Mouse (Mus musculus) embryo, embryonic 11.5 days (tissue): Measurements from ENCODE around the gene Defb23.
A peak's percentile ranks its signal among the peaks of the same experiment; 100 is the strongest.
"Not testable (repeated sequence)": the region's sequence is repeated elsewhere in the genome, so short reads cannot be mapped to it uniquely, and the experiment has no call there.

Experiments
- DNase-seq: peaks from one replicate; pipeline ENCODE4 v3.0.0-alpha.2; 2012; ENCODE audit warnings: low read depth, low spot score

Defb23 gene

DNA sequence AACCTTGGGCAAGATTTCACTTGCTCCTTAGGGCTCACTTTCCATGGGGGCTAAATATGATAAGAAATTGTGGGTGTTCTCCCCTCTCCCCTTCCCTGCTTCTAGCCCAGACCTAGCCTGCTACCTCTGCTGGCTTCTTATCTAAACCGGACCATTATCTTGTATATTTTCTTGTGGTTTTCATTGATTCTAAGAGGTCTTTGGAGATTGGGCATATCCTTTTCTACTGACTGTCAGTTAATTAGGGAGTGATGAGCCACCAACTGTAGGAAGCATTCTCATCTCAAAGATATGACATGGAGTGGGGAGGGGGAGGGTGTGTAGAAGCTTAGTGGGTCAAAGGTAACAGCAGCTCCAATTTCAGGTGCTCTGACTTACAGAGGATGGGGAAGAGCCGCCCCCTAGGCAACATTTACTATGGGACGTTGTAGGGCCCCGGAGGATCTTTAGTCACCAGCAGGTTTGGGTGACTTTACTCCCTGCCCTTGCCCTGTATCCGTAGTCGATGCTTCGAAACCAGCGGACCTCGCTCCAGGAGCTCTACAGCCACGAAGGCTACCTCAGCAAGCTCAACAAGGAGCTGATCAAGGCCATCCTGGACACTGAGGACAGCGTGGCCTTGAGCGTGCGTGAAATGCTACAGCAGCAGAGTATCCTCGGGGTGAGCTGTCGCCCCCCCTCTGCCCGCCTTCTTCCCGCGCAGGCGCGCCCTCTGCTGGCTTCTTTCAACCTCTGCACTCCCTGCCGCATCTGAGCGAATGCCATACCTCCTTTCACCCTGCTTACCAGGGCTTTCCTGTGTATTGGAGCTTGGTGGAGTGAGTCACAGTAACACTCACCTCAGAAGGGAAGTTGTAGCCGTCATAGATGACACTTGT, 27.2 kb downstream of the Defb23 start:
- peak; percentile 79 for DNase-seq

DNA sequence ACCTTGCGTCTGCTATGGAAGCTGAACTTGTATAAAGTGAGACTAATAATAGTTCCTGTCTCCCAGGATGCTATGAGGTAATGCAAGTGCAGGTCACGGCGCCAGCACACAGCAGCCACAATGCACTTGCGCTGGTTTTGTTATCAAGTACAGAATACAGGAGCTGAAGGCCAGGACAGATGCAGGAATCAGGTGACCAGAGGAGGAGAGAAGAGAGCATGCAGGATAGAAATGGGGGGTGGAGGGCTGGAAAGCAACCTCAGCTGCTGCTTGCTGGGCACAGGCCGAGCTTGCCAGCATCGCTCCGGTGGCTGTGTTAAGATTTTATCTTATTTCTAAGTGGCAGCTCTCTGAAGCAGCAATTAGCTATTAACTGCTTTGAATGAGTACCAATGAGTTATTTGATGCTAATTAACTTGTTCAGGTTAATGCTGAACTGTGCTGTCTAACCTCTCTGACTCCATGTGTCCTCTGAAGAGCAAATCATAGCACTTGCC, 28.0 kb downstream of the Defb23 start:
- DNase-seq, result no peak

DNA sequence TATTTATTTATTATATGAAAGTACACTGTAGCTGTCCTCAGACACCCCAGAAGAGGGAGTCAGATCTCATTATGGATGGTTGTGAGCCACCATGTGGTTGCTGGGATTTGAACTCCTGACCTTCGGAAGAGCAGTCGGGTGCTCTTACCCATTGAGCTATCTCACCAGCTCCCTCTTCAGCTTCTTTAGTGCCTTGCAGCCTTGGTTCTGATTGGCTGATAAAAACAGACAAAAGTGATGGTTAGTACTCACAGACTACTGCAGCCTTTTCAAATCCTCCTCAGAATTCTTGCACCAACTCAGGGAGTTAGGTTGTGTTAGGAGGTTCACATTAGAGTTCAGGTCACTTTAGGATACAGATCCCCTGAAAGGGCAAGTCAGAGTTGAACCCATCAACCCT, 35.9 kb downstream of the Defb23 start:
- not testable (repeated sequence) for DNase-seq

DNA sequence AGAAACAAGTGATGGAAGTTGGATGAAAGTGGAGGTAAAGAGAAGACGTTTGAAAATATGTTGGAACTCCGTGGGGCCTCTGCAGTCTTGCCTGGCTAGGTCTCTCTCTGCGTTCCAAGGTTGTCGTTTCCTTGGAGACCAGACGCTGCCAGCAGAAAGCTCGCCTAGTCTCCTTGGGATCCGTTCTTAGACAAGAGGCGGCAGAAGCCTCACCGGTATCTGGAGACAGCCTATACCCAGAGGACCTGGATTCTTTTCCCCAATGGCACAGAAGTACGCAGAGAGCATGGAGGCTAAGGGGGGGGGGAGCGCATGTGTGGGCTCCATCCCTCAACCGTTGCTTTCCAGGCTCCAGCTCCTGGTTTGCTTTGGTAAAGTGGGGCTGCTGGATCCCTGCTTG, 36.9 kb downstream of the Defb23 start:
- DNase-seq, result no peak

DNA sequence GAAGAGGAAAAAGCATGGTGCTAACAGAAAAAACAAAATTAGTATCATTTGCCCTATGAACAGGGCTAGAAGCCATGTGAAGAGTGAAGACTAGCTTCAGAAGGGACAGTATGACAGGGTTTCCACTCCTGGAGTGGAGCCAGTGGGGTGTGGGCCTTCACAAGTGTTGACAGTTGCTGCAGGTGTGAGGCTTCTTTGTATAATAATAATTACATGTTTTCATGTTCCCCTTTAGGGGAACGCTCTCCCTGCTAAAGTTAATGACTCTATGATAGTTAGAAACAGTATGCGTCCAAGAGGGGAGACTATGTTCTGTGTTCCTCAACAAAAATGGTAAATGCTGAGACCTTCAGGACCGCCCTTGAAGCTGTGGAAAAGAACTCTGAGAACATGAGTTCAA, 48.6 kb downstream of the Defb23 start:
- no peak for DNase-seq

DNA sequence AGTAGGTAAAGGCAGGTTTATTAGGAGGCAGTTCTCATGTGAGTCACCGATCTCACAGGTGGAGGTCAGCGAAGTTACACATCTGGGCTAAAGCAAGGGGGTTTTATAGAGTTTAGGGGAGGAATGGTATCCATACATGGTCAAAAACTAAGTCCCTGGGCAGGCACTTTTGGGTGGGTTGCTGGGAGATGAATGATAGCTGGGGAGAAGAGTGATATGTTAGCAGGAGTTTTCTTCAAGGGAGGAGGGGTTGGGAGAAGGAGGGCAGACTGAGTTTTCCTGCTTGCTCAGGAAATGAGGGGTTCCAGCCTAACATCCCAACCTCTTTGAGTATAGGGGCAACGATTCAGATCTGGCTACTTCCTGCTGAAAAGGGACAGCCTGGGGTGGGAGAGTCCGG, 49.1 kb downstream of the Defb23 start, which contains the start of gene 6820408C15Rik:
TSS of gene 6820408C15Rik (plus strand) at position 301 of the 400 bp plus-strand sequence.
- DNase-seq, result no peak

DNA sequence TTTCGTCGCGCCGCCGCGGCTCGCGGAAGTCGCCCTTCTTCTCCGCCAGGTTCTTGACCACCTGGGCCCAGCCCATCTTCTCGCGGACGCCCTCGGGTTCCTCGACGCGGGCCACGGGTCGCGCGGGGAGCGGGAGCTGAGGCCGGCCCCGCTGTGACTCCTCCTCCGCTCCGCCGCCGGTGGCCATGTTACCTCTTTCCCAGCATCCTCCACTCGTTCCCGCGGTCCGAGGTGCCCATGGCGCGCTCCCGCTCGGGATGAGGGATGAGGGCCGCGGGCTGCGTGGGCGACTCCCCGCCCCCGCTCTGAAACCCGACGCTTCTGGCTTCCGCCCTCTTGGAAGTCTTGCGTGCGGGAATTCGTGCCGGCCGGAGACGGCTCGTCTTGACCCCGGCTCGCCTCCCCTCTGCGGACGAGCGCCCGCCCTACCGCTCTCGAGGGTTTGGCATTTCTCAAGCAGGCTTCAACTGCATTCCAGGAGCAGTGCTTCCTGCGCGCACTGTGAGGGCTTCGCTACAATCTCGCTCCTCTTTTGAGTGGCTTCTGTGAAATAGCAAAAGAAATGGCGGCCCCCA, 49.7 kb downstream of the Defb23 start, which contains the start of gene Zcchc3:
TSS of gene Zcchc3 (minus strand) at position 437 of the 575 bp plus-strand sequence.
- peak; percentile 89 for DNase-seq

DNA sequence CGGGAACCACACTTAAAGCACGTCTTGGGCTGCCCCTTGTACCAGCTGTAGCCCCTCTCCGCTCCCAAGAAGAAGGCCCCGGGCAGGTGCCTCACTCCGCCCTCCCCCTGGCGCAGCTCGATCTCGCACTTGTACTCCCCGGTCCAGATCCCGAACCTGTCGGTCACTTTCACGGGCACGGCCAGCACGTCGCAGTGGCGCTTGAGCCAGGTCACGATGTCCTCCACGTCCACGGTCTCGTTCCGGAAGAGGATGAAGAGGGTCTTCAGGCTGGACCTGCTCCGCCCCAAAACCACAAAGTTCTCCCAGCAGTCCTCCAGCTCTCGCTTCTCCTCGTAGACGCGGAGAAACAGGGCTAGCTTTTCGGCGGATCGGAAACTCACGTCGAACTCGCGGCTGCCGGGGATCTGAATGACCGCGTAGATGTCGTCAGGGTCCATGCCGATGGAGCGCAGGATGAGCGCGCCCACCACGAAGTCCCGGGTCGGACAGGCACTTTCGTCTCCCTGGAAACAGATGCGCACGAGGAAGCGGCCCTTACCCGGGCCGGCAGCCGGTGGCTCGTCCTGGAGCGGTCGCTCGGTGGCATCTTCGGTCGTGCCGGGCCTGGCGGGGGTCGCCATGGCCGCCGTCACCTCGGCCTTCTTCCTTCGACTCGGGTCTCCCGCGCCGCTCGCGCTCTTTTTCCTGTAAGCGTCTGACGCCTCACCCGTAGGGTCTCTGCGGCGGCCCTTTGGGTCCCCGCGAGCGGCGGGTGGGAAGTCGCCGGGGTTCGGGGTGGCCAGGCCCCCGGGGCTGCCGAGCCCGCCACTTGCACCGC, 50.4 kb downstream of the Defb23 start:
- DNase-seq, result no peak

DNA sequence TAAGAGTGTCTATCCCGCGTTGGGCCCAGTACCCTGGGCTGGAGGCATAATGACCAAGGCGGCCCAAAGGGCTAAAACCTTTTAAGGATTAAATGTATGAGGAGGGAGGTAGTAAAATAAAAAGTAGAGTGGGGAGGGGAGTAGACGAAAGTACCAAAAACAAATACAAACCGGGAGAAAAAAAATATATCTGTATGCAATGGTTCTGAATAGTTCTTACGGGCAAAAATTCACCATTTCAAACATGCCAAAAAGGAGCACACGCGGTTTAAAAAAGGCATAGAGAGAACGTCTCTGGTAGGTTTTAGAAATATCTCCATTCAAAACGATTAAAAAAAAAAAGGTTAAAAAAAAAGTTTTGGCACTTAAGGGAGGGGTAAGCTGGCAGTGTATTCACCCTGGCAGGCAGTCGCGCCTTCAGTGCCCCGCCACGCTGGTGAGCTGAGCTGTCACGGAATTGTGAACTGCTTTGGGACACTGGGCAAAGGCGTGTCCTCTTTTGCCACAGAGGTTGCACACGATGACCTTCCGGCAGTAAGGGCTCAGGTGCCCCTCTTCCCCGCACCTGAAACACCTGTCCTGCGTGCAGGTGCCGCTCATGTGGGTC, 51.2 kb downstream of the Defb23 start:
- DNase-seq, result no peak

DNA sequence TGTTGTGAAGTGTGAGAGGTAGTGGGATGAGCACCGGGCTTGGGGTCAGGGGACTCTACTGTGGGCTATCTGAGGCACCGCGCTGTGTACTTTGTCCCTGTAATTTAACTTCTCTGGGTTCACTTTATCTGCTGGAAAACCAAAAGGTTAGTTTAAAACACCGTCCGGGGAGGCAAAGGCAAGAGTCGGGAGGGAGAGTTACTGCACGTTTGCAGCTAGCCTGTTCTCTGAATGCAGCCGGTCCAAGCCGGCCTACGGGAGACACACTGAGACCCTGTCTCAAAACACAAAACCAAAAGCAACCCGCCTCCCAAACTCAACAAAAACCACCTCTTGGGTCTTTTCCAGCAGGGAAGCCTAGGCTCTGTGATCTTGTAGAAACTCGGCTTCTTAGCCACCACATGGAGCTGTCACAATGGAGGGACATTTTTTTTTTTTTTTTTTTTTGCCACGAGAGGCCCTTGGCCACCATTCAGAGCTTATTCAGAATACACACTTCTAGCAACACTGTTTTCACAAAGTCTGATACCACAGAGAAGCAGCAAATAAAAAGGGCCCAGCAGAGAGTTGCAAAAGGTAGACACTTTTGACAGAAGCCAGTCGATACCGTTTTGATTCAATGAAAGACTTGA, 51.8 kb downstream of the Defb23 start:
- no peak for DNase-seq

DNA sequence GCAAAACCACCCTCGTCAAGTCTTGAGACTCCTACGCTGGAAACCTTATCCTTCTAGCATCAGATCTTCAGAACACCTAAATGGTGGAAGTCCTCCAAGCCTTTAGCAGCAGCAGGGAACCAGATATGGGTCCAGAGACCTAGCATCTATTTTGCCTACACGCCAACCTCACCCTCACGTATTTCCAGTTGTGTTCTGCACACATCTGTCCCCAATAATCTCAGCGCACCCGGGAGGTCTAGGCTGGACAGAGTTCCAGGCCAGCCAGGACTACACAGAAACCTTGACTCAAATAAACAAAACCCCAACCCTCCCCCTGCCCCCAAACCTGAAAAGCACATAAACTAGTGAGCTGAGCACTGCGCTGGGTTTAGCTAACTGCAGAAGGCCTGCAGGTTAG, 52.9 kb downstream of the Defb23 start:
- no peak for DNase-seq

DNA sequence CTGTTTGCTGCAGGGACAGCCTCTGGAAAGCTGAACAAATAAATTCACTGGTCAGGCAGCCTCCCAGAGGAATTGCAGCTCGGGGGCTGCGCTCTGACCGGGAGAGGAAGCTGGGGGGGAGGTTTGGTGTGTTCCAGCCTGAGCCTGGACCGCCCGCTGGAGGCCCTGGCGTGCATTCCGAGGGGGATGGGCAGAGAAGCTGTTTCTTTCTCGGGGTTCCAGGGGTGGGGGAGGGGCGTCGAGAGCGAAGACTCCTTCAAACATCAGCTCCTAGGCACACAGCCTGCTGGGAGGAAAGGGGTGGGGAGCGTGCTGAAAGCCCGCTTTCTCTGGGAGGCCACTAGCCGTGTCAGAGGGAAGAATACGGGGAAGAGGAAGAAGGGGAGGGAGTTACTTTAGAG, 53.4 kb downstream of the Defb23 start:
- DNase-seq, result peak; percentile 94

DNA sequence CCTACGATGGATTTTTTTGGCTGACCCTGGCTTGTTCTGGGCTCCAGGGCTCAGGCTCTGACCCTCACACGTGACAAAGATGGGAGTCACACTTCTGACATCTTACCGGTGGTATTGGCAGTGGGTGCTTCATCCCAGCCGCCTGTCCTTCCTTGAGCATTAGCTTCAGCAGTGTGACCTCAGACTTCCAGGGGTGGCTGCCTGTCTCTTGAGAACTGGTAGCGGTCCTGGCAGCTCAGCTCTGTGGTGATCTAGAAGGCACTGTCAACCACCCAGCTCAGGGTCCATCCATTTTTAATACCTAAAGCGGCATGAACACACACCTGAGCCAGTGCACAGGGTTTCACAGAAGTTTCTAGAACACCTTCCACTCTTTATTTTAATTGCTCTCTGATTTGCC, 54.6 kb downstream of the Defb23 start:
- no peak for DNase-seq
